Mouse (Mus musculus) liver, adult 2 months (tissue): ENCODE measurements around the gene Renbp.

ENCODE experiments used
- CTCF ChIP-seq: fragments of 200-500 bp; IDR thresholded peaks from 2 replicates; pipeline ENCODE4 v1.5.1; 2011; ENCODE audit warnings: low read depth, low read length, control low read depth
- POLR2A ChIP-seq: fragments of 200-500 bp; IDR thresholded peaks from 2 replicates; pipeline ENCODE4 v1.6.1; 2011; ENCODE audit warnings: low read length, control low read depth; ENCODE audit not compliant: insufficient read depth; ENCODE audit errors: extremely low read depth

DNA sequence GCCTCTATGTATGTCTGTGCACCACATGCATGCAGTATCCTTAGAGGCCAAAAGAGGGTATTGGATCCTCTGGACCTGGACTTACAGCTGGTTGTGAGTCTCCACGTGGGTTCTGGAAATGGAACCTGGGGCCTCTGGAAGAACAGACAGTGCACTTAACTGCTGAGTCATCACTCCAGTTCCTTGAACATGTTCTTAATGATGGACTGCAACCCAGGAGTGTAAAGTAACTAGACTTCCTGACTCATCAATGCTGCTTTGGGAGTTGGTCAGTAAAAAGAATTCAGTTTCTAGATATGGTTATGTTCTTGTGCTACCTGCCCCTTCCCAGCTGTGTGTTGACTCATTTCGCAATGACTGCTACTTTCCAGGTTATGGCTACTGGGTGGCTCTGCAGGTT is 1.2 kb upstream of the Renbp start:
- no peak for TF ChIP-seq POLR2A
- TF ChIP-seq CTCF = no peak
